Mouse (Mus musculus) liver, embryonic 11.5 days (tissue): ENCODE data around the gene Glt1d1. TPM values are rescaled to one million over a fixed set of nuclear protein-coding genes. Genes with fewer than 3 reads are reported as not detected.

Source experiments
- ATAC-seq: fragments of 200-750 bp; cut with Nextera tagmentation; replicated peaks from 2 replicates; pipeline ENCODE4 v1.8.0; 2017; ENCODE audit warnings: moderate number of reproducible peaks, mild to moderate bottlenecking, moderate TSS enrichment, moderate library complexity; ENCODE audit not compliant: low FRiP score
- DNase-seq: peaks from one replicate; pipeline ENCODE4 v3.0.0-alpha.2; 2017; ENCODE audit warnings: low spot score
- H3K27ac ChIP-seq: fragments of 300-500 bp; sonication (generic); 2 replicates; pipeline ENCODE4 v1.5.1; 2014; ENCODE audit warnings: mild to moderate bottlenecking, low read depth, low read length, control low read depth
- H3K27me3 ChIP-seq: fragments of 300-500 bp; sonication (generic); replicated peaks from 2 replicates; pipeline ENCODE4 v1.6.1; 2014; ENCODE audit warnings: low read length, mixed read lengths; ENCODE audit not compliant: control insufficient read depth, insufficient read depth
- H3K36me3 ChIP-seq: fragments of 300-500 bp; sonication (generic); 2 replicates; pipeline ENCODE4 v1.6.1; 2014; ENCODE audit warnings: mild to moderate bottlenecking, low read length, moderate library complexity, mixed read lengths; ENCODE audit not compliant: control insufficient read depth, insufficient read depth
- H3K4me1 ChIP-seq: fragments of 300-500 bp; sonication (generic); replicated peaks from 2 replicates; pipeline ENCODE4 v1.6.1; 2014; ENCODE audit warnings: low read length, mixed read lengths; ENCODE audit not compliant: control insufficient read depth, insufficient read depth
- H3K4me2 ChIP-seq: fragments of 300-500 bp; sonication (generic); 2 replicates; pipeline ENCODE4 v1.6.1; 2014; ENCODE audit warnings: mild to moderate bottlenecking, control low read depth, moderate library complexity
- H3K4me3 ChIP-seq: fragments of 300-500 bp; sonication (generic); 2 replicates; pipeline ENCODE4 v1.5.1; 2014; ENCODE audit warnings: low read depth, low read length, control low read depth
- H3K9ac ChIP-seq: fragments of 300-500 bp; sonication (generic); 2 replicates; pipeline ENCODE4 v1.6.1; 2014; ENCODE audit warnings: low read depth, low read length, control low read depth
- H3K9me3 ChIP-seq: fragments of 300-500 bp; sonication (generic); 2 replicates; pipeline ENCODE4 v1.6.1; 2016; ENCODE audit warnings: low read length, inconsistent platforms, mixed read lengths; ENCODE audit not compliant: control insufficient read depth
- WGBS: fragments of 180-500 bp; shearing (Covaris S2); extraction: QIAGEN DNeasy Blood & Tissue Kit; methylation state at CpG from one replicate; pipeline ENCODE4 v1.1.7; 2014; 5-methylcytosine and 5-hydroxymethylcytosine counted together
- polyA plus RNA-seq: library from polyadenylated mRNA; unstranded; fragments of >200 nt; fragmentation: Nextera tagmentation; extraction: Ambion mirVana; gene quantifications from 2 replicates; pipeline ENCODE4 v1.2.1, GENCODE M21; 2014

Gene Glt1d1
- polyA plus RNA-seq, result 0.10 and 0.67 TPM in 2 replicates

DNA sequence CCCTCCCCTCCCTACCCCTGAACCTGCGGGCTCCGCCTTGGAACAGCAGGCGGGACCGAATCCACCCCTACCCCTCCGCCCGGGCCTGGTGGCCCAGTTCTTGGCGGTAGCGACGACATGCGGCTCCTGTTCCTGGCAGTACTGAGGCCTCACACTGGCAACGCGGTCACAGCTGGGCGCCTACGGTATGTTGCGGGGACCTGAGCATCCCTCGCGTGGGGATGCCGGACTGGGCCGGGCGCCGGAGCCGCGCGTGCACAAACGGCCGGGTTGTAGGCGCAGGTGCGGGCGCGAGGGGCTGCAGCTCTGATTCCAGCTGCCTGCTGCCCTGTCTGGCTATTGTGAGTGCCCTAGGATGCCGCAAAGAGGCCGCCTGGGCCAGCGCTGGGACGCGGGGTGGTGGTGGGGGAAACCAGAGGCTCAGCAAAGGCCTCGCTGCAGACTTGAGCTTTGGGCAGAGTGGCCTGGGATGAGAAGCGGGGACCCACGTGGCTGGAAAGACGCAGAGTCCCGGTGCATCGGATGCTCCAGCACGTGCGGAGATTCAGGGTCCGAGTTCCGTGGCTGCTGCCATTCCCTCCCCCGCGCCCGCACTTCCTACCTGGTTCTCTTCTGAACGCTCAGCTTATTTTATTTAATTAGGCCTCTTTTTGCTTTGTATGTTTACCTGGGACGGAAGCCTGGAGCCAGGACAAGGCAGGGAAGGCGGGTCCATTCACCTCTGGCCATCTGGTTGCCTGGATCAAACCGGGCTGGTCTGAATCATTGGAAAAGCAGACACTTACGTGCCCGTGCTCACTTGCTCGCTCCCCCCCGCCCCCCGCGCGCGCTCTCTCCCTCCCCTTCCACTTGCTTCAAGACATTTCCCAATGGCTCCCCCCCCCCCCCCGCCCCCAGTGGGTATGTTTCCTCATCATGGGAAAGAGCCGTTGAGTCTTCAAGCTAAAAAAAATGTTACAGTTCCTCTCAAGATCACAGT, at the start of gene Glt1d1, which contains the start of gene Slc15a4:
Gene Glt1d1 (plus strand): TSS at position 96 of the 979 bp plus-strand sequence.
Gene Slc15a4 (minus strand): TSS at position 731 of the 979 bp plus-strand sequence.
- no peaks in the 10 kb centered on the region for H3K36me3 ChIP-seq
- H3K4me1 ChIP-seq, result peaks cover 2% of the 10 kb centered on the region; the same call in 1 of the 2 replicates
- H3K4me3 ChIP-seq, result peak within 1 kb of the TSS; percentile 44
- ATAC-seq (0 out of 2 replicates have a peak, but pooled peaks have one; percentile 23), DNase-seq (peak; percentile 35)
- WGBS, result 3% methylated on average over 59 of the region's 62 CpGs
- no peaks in the 10 kb centered on the region for H3K9me3 ChIP-seq
- peak within 1 kb of the TSS; percentile 71 for H3K4me2 ChIP-seq
- H3K27ac ChIP-seq, result no peak within 1 kb of the TSS
- peaks cover 29% of the 10 kb centered on the region for H3K27me3 ChIP-seq
- H3K9ac ChIP-seq, result peak within 1 kb of the TSS; percentile 48

DNA sequence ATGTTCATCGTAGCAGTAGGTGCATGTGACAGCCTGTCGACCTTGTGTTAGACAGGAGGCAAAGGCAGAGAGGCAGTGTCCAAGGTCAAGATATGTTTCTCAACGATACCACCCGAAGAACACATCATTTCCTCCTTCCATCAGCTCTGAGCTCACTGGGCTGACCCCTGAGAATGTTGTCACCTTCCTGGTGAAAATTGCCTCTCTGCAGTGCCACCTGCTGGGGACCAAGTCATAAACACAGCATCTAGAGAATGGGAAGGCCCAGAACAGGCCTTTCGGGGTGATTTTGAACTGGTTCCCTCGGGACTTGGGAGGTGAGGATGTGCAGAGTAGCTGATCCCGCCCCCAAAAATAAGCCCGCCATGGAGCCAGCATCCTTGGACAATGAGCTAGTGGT, 48.4 kb upstream of the Glt1d1 start:
- Histone ChIP-seq H3K4me1 (no peaks in the 10 kb centered on the region), H3K9ac (no peak overlapping the region), H3K4me3 (no peak overlapping the region), H3K36me3 (no peaks in the 10 kb centered on the region), H3K4me2 (no peak overlapping the region), H3K9me3 (no peaks in the 10 kb centered on the region), H3K27me3 (no peaks in the 10 kb centered on the region), H3K27ac (no peak overlapping the region)
- ATAC-seq (no peak), DNase-seq (no peak)
- WGBS, result 72% methylated on average over 8 of the region's 8 CpGs

GRCm38 (mm10) chr5:127587854-127588253, 44.2 kb upstream of the Glt1d1 start:
- H3K27ac ChIP-seq, result no peak overlapping the region
- H3K4me2 ChIP-seq, result no peak overlapping the region
- H3K9ac ChIP-seq, result no peak overlapping the region
- no peaks in the 10 kb centered on the region for H3K27me3 ChIP-seq
- no peaks in the 10 kb centered on the region; the same call in 1 of the 2 replicates for H3K36me3 ChIP-seq
- H3K9me3 ChIP-seq, result no peaks in the 10 kb centered on the region
- no peak for ATAC-seq
- no peaks in the 10 kb centered on the region for H3K4me1 ChIP-seq
- no peak for DNase-seq
- 66% methylated on average over 6 of the region's 6 CpGs for WGBS
- H3K4me3 ChIP-seq, result no peak overlapping the region

- ATAC-seq, result no peak
- WGBS, result 76% methylated on average over 5 of the region's 5 CpGs
- Histone ChIP-seq H3K4me2 (no peak overlapping the region), H3K9me3 (no peaks in the 10 kb centered on the region), H3K27ac (no peak overlapping the region), H3K36me3 (peaks cover 26% of the 10 kb centered on the region), H3K27me3 (no peaks in the 10 kb centered on the region), H3K9ac (no peak overlapping the region), H3K4me1 (no peaks in the 10 kb centered on the region), H3K4me3 (no peak overlapping the region)
- no peak for DNase-seq
These were observed 39.7 kb upstream of the Glt1d1 start for GRCm38 (mm10) chr5:127592406-127592805.

DNA sequence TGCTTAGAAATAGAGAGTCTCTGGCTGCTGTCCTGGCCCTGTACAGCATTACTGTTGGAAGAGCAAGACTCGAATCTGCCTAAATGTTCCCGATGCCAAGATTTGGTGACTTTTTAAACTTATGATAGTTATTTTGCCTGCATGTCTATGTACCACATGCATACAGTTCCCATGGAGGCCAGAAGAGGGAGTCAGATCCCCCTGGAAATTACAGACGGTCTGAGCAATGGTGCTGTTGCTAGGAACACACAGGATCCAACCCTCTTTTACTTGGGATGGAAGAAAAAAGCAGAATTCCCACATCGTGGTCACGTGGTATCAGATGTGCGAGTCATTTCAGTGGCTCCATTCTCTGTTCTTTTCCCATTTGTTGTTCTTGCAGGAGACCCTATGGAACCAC, 39.2 kb upstream of the Glt1d1 start:
- no peaks in the 10 kb centered on the region for H3K9me3 ChIP-seq
- no peak overlapping the region for H3K4me2 ChIP-seq
- H3K4me3 ChIP-seq, result no peak overlapping the region
- no peaks in the 10 kb centered on the region for H3K27me3 ChIP-seq
- H3K27ac ChIP-seq, result no peak overlapping the region
- no peak overlapping the region for H3K9ac ChIP-seq
- 82% methylated on average over 6 of the region's 6 CpGs for WGBS
- DNase-seq, result no peak
- ATAC-seq, result no peak
- H3K4me1 ChIP-seq, result no peaks in the 10 kb centered on the region
- peaks cover 26% of the 10 kb centered on the region for H3K36me3 ChIP-seq

DNA sequence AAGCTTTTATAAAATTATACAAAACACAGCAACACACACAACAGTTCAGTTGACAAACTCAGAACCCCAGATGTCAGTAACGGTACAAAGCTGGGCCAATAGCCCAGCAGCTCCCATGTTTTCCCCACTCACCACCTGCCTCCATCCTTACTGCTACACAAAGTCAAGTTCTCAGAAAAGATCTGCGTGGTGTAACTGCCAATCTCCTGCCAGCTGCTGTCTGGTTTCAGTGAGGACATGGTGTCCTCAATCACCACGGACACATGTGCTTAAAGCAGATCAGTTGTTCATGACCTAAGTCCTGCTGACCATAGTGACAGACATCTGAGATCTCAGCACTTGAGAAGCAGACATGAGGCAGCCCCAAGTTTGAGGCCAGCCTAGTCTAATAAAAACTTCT, 36.4 kb upstream of the Glt1d1 start:
- 86% methylated on average over 3 of the region's 3 CpGs for WGBS
- Histone ChIP-seq H3K9ac (no peak overlapping the region), H3K9me3 (no peaks in the 10 kb centered on the region), H3K27ac (no peak overlapping the region), H3K36me3 (peaks cover 39% of the 10 kb centered on the region), H3K27me3 (no peaks in the 10 kb centered on the region), H3K4me3 (no peak overlapping the region), H3K4me1 (no peaks in the 10 kb centered on the region), H3K4me2 (no peak overlapping the region)
- ATAC-seq, result no peak
- no peak for DNase-seq

GRCm38 (mm10) chr5:127596862-127597261, 35.2 kb upstream of the Glt1d1 start:
- WGBS, result 84% methylated on average over 7 of the region's 7 CpGs
- no peaks in the 10 kb centered on the region for H3K9me3 ChIP-seq
- H3K4me3 ChIP-seq, result no peak overlapping the region
- DNase-seq, result no peak
- no peak overlapping the region for H3K27ac ChIP-seq
- 0 out of 2 replicates have a peak, but pooled peaks have one; percentile 22 for ATAC-seq
- H3K4me1 ChIP-seq, result no peaks in the 10 kb centered on the region
- peaks cover 39% of the 10 kb centered on the region for H3K36me3 ChIP-seq
- no peaks in the 10 kb centered on the region for H3K27me3 ChIP-seq
- H3K4me2 ChIP-seq, result no peak overlapping the region
- no peak overlapping the region for H3K9ac ChIP-seq

DNA sequence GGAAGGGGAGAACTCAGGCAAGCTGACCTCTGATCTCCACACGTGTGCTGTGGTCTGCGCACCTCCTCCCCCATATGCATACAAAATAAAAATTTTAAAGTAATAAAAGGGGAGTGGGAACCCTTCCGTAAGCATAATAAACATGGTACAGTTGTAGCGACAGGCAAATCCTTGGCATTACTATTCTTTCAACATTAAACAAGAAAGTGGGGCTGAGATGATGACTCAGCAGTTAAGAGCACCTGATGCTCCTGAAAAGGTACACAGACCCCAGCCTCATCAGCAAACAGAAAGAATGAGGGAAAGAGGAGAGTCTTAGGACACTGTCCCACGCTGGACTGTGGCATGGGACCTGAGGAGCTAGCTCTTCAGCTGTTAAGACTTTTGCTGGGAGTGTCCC, 29.1 kb upstream of the Glt1d1 start:
- Histone ChIP-seq H3K27me3 (no peaks in the 10 kb centered on the region), H3K9ac (no peak overlapping the region), H3K4me1 (no peaks in the 10 kb centered on the region), H3K4me3 (no peak overlapping the region), H3K27ac (no peak overlapping the region), H3K4me2 (no peak overlapping the region), H3K9me3 (no peaks in the 10 kb centered on the region), H3K36me3 (peaks cover 30% of the 10 kb centered on the region; the same call in 1 of the 2 replicates)
- DNase-seq (no peak), ATAC-seq (no peak)
- 95% methylated on average over 5 of the region's 5 CpGs for WGBS
